Mouse (Mus musculus) forebrain, embryonic 10.5 days (tissue): ENCODE measurements around the gene Tdrd5. TPM values are rescaled to one million over a fixed set of nuclear protein-coding genes. Genes with fewer than 3 reads are reported as not detected.
A peak's percentile ranks its signal among the peaks of the same experiment; 100 is the strongest.
"Not testable (repeated sequence)": the region's sequence is repeated elsewhere in the genome, so short reads cannot be mapped to it uniquely, and the experiment has no call there.

Source experiments
- DNase-seq: peaks from one replicate; pipeline ENCODE4 v3.0.0-alpha.2; 2017; ENCODE audit warnings: low spot score; ENCODE audit errors: extremely low spot score
- H3K27ac ChIP-seq: fragments of 300-500 bp; sonication (generic); 2 replicates; pipeline ENCODE4 v1.5.1; 2016; ENCODE audit warnings: mild to moderate bottlenecking
- H3K27me3 ChIP-seq: fragments of 300-500 bp; sonication (generic); 2 replicates; pipeline ENCODE4 v1.6.1; 2016; ENCODE audit warnings: mild to moderate bottlenecking; ENCODE audit not compliant: poor library complexity, severe bottlenecking
- H3K36me3 ChIP-seq: fragments of 300-500 bp; sonication (generic); replicated peaks from 2 replicates; pipeline ENCODE4 v1.6.1; 2016; ENCODE audit warnings: mild to moderate bottlenecking, moderate library complexity
- H3K4me1 ChIP-seq: fragments of 300-500 bp; sonication (generic); 2 replicates; pipeline ENCODE4 v1.6.1; 2016
- H3K4me3 ChIP-seq: fragments of 300-500 bp; sonication (generic); 2 replicates; pipeline ENCODE4 v1.5.1; 2016; ENCODE audit warnings: mild to moderate bottlenecking, moderate library complexity
- H3K9me3 ChIP-seq: fragments of 300-500 bp; sonication (generic); 2 replicates; pipeline ENCODE4 v1.6.1; 2016; ENCODE audit warnings: mild to moderate bottlenecking, moderate library complexity
- WGBS: fragments of 180-500 bp; shearing (Covaris S2); methylation state at CpG from one replicate; pipeline ENCODE4 v1.1.7; 2016; 5-methylcytosine and 5-hydroxymethylcytosine counted together
- polyA plus RNA-seq: library from polyadenylated mRNA; unstranded; fragments of >200 nt; fragmentation: Nextera tagmentation; extraction: Ambion mirVana; gene quantifications from 2 replicates; pipeline ENCODE4 v1.2.1, GENCODE M21; 2016

Tdrd5 gene
- polyA plus RNA-seq, 1 experiment from 2014 or later, result 0.09 TPM

DNA sequence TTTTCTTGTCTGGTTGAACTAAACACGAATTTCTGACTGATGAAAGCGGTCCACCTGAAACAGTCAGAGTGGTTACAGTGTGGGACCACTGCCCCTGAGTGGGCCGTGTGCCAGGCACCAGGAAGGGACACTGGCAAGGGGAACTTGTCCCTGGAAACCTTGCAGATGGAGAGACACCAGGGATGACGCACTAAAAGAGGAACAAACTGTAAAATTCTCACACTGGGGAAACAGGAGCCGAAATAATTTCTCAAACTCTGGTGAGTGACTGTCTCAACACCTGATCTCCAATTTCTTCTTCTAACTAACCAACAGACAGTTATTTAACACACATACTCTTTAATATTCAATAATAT, 17.9 kb downstream of the Tdrd5 start:
- no peak for DNase-seq
- H3K36me3 ChIP-seq, result no peaks in the 10 kb centered on the region
- WGBS, result 91% methylated on average over 5 of the region's 5 CpGs
- H3K4me3 ChIP-seq, result no peak overlapping the region
- no peaks in the 10 kb centered on the region for H3K27me3 ChIP-seq
- H3K4me1 ChIP-seq, result no peaks in the 10 kb centered on the region
- H3K9me3 ChIP-seq, result no peaks in the 10 kb centered on the region
- H3K27ac ChIP-seq, result no peak overlapping the region

DNA sequence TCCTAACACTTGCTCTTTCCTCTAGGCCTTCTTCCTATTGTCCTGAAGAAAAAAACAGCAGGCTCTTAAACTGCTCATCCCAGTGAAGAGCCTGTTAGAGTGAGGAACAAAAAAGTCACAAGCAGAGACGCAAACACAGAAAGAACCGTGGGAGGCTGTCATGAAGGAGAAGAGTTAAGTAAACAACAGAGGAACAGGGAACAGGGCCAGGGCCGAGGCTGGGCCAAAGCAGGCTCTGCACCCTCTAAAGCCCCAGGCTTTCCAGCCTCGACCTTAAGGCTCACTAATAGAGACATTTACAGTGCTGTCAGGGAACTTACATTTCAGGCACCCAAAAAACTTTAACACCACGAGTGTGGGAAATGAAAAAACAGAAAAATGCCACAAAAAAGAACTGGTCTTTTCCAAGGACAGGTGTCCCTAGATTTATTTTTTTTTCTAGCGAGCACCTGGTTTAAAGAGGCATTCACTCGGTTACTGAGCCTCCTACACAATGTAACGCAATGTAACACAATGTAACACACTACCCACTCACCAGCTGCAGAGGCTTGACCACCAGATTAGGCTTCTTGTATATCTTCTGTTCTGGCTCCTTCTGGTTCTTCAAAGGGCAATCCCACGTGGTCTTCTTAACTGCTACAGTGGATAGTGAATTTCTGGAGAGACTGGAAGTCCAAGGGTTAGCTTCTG, 18.5 kb downstream of the Tdrd5 start:
- DNase-seq, result no peak
- Histone ChIP-seq H3K36me3 (no peaks in the 10 kb centered on the region), H3K4me3 (no peak overlapping the region), H3K4me1 (no peaks in the 10 kb centered on the region), H3K9me3 (no peaks in the 10 kb centered on the region), H3K27me3 (no peaks in the 10 kb centered on the region), H3K27ac (no peak overlapping the region)
- WGBS, result 53% methylated on average over 9 of the region's 9 CpGs

- Histone ChIP-seq H3K36me3 (no peaks in the 10 kb centered on the region), H3K4me3 (no peak overlapping the region), H3K27me3 (no peaks in the 10 kb centered on the region), H3K9me3 (no peaks in the 10 kb centered on the region), H3K27ac (no peak overlapping the region), H3K4me1 (no peaks in the 10 kb centered on the region)
- WGBS, result 89% methylated on average over 10 of the region's 10 CpGs
- DNase-seq, result no peak
Observed at GRCm38 (mm10) chr1:156284207-156284606, 19.3 kb downstream of the Tdrd5 start.

GRCm38 (mm10) chr1:156280131-156280530, 23.3 kb downstream of the Tdrd5 start:
- WGBS, result 83% methylated on average over 7 of the region's 7 CpGs
- H3K9me3 ChIP-seq, result no peaks in the 10 kb centered on the region
- H3K36me3 ChIP-seq, result no peaks in the 10 kb centered on the region
- H3K4me3 ChIP-seq, result no peak overlapping the region
- no peaks in the 10 kb centered on the region for H3K27me3 ChIP-seq
- no peak overlapping the region for H3K27ac ChIP-seq
- H3K4me1 ChIP-seq, result no peaks in the 10 kb centered on the region
- no peak for DNase-seq

DNA sequence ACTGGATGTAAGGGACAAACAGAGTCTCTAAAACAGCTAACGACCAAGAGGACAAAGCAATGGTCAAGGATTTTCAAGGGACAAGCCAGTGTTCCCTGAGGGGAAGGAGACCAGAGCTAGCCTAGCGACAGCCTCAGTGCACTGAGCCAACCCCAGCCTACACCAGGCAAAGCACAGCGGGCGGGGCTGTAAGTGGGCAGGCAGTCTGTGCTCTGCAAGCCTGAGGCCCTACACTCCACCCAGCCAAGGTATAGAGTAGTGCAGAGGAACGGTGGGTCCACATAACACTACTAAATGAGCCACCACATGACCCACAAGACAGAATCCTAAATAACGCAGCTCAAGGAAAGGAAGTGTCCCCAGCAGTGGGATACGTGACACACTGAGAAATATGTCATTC, 29.8 kb downstream of the Tdrd5 start:
- Histone ChIP-seq H3K4me1 (peaks cover 3% of the 10 kb centered on the region), H3K4me3 (no peak overlapping the region), H3K9me3 (no peaks in the 10 kb centered on the region), H3K27me3 (no peaks in the 10 kb centered on the region), H3K27ac (no peak overlapping the region), H3K36me3 (no peaks in the 10 kb centered on the region)
- 65% methylated on average over 7 of the region's 7 CpGs for WGBS
- DNase-seq, result no peak

DNA sequence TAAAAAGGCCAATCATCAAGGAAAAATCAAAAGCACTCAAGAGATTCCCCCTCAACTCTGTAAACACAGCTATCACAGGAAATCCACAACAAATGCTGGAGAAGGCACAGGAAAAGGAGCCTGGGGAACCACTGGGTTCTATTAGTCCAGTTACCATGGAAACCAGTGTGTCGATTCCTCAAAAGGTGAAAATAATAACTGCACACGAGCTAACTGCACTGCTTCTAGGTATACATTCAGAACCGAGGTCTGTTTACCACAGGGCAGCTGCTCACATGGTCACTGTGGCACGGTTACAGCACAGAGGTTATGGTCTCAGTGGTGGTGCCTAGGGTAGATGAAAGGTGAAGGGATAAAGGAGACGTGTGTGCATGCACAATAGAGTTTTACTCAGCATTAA, 31.8 kb downstream of the Tdrd5 start:
- DNase-seq, result no peak
- H3K27ac ChIP-seq, result no peak overlapping the region
- no peaks in the 10 kb centered on the region for H3K36me3 ChIP-seq
- H3K4me3 ChIP-seq, result no peak overlapping the region
- peaks cover 7% of the 10 kb centered on the region for H3K4me1 ChIP-seq
- WGBS, result 64% methylated on average over 5 of the region's 5 CpGs
- H3K27me3 ChIP-seq, result no peaks in the 10 kb centered on the region
- no peaks in the 10 kb centered on the region for H3K9me3 ChIP-seq

GRCm38 (mm10) chr1:156270471-156270870, 33.0 kb downstream of the Tdrd5 start:
- no peaks in the 10 kb centered on the region for H3K27me3 ChIP-seq
- H3K27ac ChIP-seq, result no peak overlapping the region
- no peaks in the 10 kb centered on the region for H3K36me3 ChIP-seq
- peaks cover 7% of the 10 kb centered on the region for H3K4me1 ChIP-seq
- WGBS, result 86% methylated on average over 9 of the region's 9 CpGs
- H3K9me3 ChIP-seq, result no peaks in the 10 kb centered on the region
- H3K4me3 ChIP-seq, result no peak overlapping the region
- DNase-seq, result no peak

- 23% methylated on average over 3 of the region's 3 CpGs for WGBS
- H3K36me3 ChIP-seq, H3K27ac ChIP-seq, H3K27me3 ChIP-seq, H3K9me3 ChIP-seq, DNase-seq, H3K4me1 ChIP-seq, H3K4me3 ChIP-seq: not testable (repeated sequence)
Observed at GRCm38 (mm10) chr1:156268546-156268945, 34.9 kb downstream of the Tdrd5 start.

DNA sequence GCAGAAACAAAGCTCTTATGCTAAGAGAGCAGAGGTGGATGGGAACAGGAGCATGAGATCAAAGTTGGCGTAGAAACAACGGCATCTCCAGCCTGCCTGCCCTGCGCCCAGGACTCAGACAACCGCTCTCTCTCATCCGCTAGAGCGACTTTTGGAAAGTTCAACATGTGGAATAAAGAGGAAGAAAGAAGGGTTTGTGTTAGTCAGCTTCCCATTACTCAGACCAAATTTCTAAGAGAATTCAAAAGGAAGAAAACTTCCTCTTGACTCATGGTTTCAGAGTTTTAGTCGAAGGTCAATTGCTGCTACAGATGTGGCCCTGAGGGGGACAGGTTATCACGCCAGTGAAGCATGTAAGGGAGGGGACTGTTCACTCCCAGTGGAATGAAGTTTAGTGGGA, 39.5 kb downstream of the Tdrd5 start:
- H3K4me3 ChIP-seq, result no peak overlapping the region
- H3K27me3 ChIP-seq, result no peaks in the 10 kb centered on the region
- 93% methylated on average over 8 of the region's 8 CpGs for WGBS
- no peak overlapping the region for H3K27ac ChIP-seq
- no peaks in the 10 kb centered on the region for H3K36me3 ChIP-seq
- DNase-seq, result no peak
- H3K9me3 ChIP-seq, result no peaks in the 10 kb centered on the region
- H3K4me1 ChIP-seq, result peaks cover 6% of the 10 kb centered on the region

DNA sequence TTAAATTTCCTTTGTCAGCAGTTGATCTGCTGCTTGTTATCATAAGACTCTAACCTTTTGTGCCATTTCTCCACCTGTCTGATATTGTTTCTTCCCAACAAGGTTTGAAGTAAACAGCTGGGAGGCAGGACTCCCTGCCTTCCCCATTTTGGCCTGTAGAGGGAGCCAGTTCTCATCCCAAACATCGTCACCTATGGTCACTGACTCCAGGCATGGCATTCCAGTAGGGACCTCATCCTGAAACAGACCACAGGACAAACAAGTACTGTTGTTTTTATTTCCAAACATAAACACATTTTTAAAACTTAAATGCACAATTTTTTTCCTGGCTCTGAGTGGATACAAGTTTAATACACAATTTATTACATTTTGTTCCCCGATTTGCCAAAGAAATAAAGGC, 40.1 kb downstream of the Tdrd5 start:
- peak; percentile 49 for DNase-seq
- WGBS, result 46% methylated on average over 2 of the region's 2 CpGs
- Histone ChIP-seq H3K4me3 (no peak overlapping the region), H3K36me3 (no peaks in the 10 kb centered on the region), H3K27me3 (no peaks in the 10 kb centered on the region), H3K9me3 (no peaks in the 10 kb centered on the region), H3K4me1 (peaks cover under 1% of the 10 kb centered on the region; the same call in 1 of the 2 replicates), H3K27ac (no peak overlapping the region)

GRCm38 (mm10) chr1:156254866-156255265, 48.6 kb downstream of the Tdrd5 start:
- H3K27ac ChIP-seq, result no peak overlapping the region
- no peaks in the 10 kb centered on the region for H3K9me3 ChIP-seq
- 78% methylated on average over 4 of the region's 4 CpGs for WGBS
- DNase-seq, result no peak
- no peaks in the 10 kb centered on the region for H3K36me3 ChIP-seq
- H3K27me3 ChIP-seq, result no peaks in the 10 kb centered on the region
- no peaks in the 10 kb centered on the region for H3K4me1 ChIP-seq
- H3K4me3 ChIP-seq, result no peak overlapping the region

DNA sequence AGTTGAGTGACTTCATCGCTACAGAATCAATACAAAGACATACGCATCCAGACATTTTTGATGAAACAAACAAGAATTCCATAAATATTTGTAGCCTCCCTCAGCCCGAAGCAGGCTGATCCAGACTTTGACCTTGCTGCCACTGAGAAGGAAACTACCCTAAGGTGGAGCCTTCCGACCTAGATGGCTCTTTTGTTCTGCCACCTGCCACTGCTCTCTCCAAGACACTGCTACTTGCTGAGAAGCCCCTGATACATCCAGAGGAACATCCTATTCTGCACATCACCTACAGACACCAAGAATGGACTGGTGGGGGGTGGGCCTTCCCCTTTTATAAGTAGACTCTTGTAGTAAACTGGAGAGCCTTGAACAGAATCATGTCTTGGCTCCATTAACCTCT, 52.4 kb downstream of the Tdrd5 start:
- H3K4me1 ChIP-seq, H3K9me3 ChIP-seq, H3K4me3 ChIP-seq, H3K36me3 ChIP-seq, H3K27me3 ChIP-seq, DNase-seq, H3K27ac ChIP-seq: not testable (repeated sequence)
- 92% methylated on average over 4 of the region's 4 CpGs for WGBS

- Histone ChIP-seq H3K9me3 (no peaks in the 10 kb centered on the region), H3K27ac (no peak overlapping the region), H3K4me1 (no peaks in the 10 kb centered on the region), H3K4me3 (no peak overlapping the region), H3K27me3 (no peaks in the 10 kb centered on the region), H3K36me3 (no peaks in the 10 kb centered on the region)
- DNase-seq, result no peak
- WGBS, result 87% methylated on average over 3 of the region's 3 CpGs
Observed at GRCm38 (mm10) chr1:156247893-156248292, 55.6 kb downstream of the Tdrd5 start.
